Mouse (Mus musculus): Measurements from ENCODE around the gene Xirp1.

The Xirp1 gene

GRCm38 (mm10) chr9:120023086-120023811 is at the start of gene Xirp1:
Gene Xirp1, minus strand, starts transcription at chr9:120023598.
- DNase-seq: no peak

- peak; percentile 85 for DNase-seq
Measured at GRCm38 (mm10) chr9:120073169-120073568, 49.8 kb upstream of the Xirp1 start.

DNA sequence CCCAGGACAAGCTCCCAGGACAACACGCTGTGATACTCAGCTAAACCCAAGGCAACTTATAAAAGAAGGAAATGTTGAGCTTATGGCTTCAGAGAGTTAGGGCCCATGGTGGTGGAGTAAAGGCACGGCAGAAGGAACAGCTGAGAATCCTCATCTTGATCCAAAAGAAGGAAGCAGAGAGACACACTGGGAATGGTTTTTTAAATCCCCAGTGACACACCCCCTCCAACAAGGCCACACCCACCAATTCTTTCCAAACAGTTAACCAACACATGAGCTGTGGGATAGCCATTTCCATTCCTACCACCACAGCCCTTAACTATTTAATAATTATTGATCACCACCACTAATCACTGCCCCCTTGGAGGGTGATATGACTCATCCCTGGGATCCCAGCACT is 47.9 kb upstream of the Xirp1 start:
- no peak for DNase-seq

DNA sequence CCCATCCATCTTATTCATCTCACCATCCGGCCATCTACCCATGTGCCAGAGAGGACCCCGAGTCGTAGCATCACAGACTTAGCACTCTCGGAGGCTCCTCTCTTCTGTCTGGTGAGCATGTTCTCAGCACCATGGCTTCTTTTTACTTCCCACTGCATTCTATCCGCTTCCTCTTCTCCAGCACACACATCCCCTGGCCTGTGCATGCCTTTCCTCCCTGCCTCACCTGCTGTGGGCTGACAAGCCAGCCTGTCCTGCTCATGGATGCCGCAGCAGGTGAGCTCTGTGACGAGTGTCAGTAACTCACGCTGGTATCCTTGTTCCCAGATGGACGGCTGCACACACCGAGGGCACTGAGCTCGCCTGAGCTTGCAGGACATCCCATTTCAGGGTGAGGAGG is 46.4 kb upstream of the Xirp1 start, which contains the start of gene Cx3cr1:
Gene Cx3cr1 (minus strand): TSS at position 101 of the 400 bp plus-strand sequence.
- DNase-seq: no peak

GRCm38 (mm10) chr9:120068047-120068446 is 44.6 kb upstream of the Xirp1 start:
- no peak for DNase-seq

DNA sequence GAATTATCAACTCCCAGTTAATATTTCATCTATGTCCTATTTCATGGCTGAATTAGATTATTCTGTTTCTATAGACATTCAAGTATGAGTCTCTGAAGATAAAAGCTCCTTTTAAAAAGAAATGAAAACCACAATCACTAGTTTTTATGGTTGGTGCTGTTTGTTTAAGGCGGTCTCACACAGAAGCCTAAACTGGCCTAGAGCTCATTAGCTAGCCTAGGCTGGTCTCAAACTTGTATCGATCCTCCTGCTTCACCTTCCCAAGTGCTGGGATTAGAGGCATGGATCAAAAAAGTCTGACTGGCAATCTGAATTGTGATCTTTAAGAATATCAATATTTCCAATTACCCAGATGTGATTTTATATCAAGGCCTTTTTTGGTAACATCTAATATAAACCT is 44.2 kb upstream of the Xirp1 start:
- no peak for DNase-seq

GRCm38 (mm10) chr9:120064317-120064716 is 40.9 kb upstream of the Xirp1 start:
- no peak for DNase-seq

GRCm38 (mm10) chr9:120058730-120059129 is 35.3 kb upstream of the Xirp1 start:
- no peak for DNase-seq

DNA sequence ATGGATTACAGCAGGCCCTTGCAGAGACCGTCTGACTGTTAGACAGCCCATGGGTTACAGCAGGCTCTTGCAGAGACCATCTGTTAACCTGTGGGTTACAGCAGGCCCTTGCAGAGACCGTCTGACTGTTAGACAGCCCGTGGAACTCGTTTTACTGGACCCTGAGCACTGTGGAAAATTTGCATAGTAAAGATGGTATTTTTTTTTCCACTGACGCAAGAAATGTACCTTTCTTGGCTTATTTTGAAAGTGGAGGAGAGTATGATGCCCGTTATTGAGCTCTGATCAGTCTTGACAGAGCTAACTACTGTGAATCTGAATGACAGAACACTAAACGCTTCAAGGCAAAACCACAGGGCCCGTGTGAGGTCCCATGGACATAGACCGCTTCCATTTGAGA is 32.8 kb upstream of the Xirp1 start:
- no peak for DNase-seq

DNA sequence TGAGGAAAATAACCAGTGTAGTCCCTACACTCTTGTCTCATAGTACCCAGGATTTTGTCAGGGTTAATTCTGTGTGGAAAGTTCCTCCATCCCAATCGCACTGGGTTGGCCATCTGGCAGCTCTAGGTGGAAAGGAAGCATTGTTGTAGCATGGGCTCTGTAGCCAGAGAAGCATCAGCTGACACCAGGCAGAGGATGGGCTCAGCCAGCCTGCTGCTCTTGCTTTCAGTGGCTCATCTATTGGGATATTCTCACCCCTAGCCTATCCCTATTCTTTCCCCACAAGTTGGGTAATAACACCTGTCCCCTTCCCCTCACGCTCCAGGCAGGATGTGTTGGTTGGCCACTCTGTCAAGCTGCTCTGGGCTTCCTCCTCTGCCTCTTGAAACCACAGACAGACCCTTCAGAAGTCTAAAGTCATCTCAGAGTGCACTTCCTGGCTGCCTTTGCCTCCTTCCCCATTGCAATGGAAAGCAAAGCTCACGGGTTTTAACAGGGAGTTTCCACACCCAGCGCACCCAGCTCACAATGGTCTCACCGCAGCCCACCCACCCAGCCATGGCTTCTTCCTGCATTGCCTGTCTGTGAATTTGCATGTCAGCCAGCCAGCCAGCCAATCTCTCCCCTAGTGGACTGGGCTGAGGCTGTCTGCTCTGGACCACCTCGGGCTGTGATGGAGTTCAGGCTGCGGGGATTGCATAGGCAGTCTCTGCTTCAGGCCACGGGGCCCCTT is 31.3 kb upstream of the Xirp1 start:
- DNase-seq: no peak

DNA sequence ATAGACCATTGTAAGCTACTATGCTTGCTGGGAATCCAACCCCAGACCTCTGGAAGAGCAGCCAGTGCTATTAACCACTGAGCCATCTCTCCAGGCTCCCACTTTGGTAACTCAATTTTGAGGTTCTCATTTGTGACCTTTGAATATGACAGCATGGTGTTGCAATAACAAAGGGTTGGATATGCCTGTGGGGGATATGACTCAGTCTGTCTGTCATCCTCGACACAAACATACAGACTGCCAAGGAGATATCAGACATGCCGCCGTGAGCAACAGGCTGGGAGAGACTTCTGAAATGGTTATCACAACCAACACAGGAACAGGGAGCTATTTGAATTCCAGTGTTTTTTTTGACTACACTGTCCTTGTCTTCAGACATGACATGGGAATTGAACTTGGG is 26.0 kb upstream of the Xirp1 start:
- no peak for DNase-seq

GRCm38 (mm10) chr9:120048495-120048894 is 25.1 kb upstream of the Xirp1 start:
- DNase-seq: no peak

GRCm38 (mm10) chr9:120043115-120043514 is 19.7 kb upstream of the Xirp1 start:
- no peak for DNase-seq

- no peak for DNase-seq
Measured at GRCm38 (mm10) chr9:120037414-120037813, 14.0 kb upstream of the Xirp1 start.

- DNase-seq: no peak
Measured at GRCm38 (mm10) chr9:120034375-120034774, 11.0 kb upstream of the Xirp1 start.

GRCm38 (mm10) chr9:120032710-120033109 is 9.3 kb upstream of the Xirp1 start:
- no peak for DNase-seq

- no peak for DNase-seq
Measured at GRCm38 (mm10) chr9:120030421-120030820, 7.0 kb upstream of the Xirp1 start.

DNA sequence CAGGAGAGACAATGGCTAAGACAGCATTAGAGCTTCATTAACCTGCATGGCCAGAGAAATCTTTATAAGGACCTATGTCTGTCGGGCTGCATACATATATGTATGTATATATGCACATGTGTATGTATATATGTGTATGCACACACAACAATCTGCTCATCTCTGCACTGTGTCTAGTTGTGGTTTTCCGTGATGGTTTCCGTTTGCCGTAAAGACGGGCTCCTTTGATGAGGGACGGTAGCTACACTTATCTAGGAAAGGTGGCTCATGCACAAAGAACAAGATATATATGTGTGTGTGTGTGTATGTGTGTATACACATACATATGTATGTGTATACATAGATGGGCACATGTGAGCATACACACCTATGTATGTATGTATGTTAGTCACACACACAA is 6.5 kb upstream of the Xirp1 start:
- DNase-seq: no peak

- DNase-seq: peak; percentile 81
Measured at GRCm38 (mm10) chr9:120027401-120028151, 4.2 kb upstream of the Xirp1 start.

- no peak for DNase-seq
Measured at GRCm38 (mm10) chr9:120024625-120025024, 1.2 kb upstream of the Xirp1 start.

DNA sequence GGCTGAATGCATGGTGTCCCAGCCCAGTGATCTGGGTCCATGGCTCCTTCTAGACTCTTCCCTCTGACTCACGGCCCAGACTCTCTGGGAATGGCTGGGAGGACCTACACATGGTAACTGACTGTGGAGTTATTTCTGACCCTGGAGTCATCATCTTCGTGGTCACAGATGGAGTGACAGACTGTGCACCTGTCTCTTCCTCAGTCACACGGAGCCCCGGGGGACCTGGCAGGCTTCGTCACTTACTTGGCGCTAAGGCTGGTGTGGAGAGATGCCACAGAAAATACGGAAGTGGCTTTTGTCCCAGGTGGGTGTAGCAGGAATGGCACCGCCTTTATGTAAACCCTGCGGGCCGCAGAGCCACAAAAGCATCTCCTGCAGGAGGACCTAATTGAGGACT is 773 bp upstream of the Xirp1 start:
- peak; percentile 96 for DNase-seq

DNA sequence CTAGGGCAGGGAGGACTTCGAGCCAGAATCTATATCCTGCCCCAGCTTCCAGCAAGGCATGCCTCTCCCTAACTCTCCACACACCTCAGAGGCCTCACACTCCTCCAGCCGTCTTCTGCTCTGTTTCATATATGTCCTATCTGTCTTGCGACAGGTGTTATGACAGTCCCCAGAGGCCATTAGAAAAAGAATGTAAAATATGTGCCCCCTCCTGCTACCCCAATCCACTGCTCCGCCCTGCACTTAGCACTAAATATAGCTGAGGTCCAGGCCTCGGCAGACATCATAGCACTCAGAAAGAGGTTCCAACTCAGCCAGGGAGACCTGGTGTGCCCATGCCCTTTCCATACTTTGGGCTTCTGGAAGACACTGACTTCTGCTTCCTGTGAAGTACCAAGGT is 2.2 kb downstream of the Xirp1 start:
- DNase-seq: no peak

DNA sequence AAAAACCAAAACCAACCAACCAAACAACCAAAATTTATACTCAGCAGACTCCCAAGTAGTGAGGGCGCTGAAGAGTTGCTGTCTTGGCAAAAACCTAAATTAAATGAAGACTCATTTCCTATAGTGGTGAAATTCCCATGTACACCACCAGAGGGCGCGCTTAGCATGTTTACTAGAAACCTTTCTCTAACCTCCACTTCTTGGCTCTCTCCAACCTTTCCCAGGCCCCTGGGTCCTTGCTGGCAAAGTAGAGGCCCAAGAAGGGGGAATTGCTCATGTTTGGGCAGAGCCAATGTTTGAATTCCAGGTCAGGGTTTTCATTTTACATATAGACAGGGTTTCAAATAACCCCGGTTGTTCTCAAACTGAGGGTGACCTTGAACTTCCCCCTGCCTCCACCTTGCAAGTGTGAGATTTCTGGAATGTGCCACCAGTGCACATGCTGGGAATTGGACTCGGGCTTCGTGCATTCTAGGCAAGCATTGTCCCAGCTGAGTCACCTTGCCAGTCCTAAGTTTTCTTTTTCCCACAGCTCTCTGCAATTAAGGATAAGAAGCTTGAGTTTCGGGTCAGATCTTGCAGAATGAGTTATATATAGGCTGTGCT is 3.0 kb downstream of the Xirp1 start:
- DNase-seq: peak; percentile 83

Measured in cerebellum, adult 9-10 months (tissue).